Mouse (Mus musculus): ENCODE measurements around the gene Plekhb1.

GRCm38 (mm10) chr7:100637657-100638056, 24.6 kb downstream of the Plekhb1 start:
- TF ChIP-seq POLR2A (IDR thresholded peaks at IDR 0.05; ENCODE audit: borderline replicate concordance, extremely low read depth, low read depth, low read length) (no peak), CTCF (IDR thresholded peaks at IDR 0.05; ENCODE audit: insufficient read depth, low read length) (peak; percentile 34; the same call in 1 of the 2 replicates)

Data from lung, adult 2 months (tissue).